Mouse (Mus musculus) kidney, adult 2 months (tissue): ENCODE data around the gene Rcan3. TPM values are rescaled to one million over a fixed set of nuclear protein-coding genes. Genes with fewer than 3 reads are reported as not detected.

Experiments
- DNase-seq: peaks from one replicate; pipeline ENCODE4 v3.0.0; 2021
- H3K27ac ChIP-seq: fragments of 200-500 bp; 2 replicates; pipeline ENCODE4 v1.5.1; 2012; ENCODE audit warnings: low read depth, low read length, control low read depth, inconsistent platforms; ENCODE audit not compliant: insufficient read depth
- H3K27me3 ChIP-seq: fragments of 200-500 bp; replicated peaks from 2 replicates; pipeline ENCODE4 v1.6.1; 2012; ENCODE audit warnings: mild to moderate bottlenecking, moderate library complexity, low read length, inconsistent platforms; ENCODE audit not compliant: control insufficient read depth, insufficient read depth
- H3K36me3 ChIP-seq: fragments of 200-500 bp; 2 replicates; pipeline ENCODE4 v1.6.1; 2012; ENCODE audit warnings: mild to moderate bottlenecking, moderate library complexity, low read length, inconsistent platforms; ENCODE audit not compliant: control insufficient read depth, insufficient read depth
- H3K4me1 ChIP-seq: fragments of 200-500 bp; 2 replicates; pipeline ENCODE4 v1.6.1; 2011; ENCODE audit warnings: low read length; ENCODE audit not compliant: control insufficient read depth, insufficient read depth
- H3K4me3 ChIP-seq: fragments of 200-500 bp; 2 replicates; pipeline ENCODE4 v1.5.1; 2011; ENCODE audit warnings: mild to moderate bottlenecking, low read depth, low read length, control low read depth; ENCODE audit not compliant: insufficient read depth
- CTCF ChIP-seq: fragments of 200-500 bp; conservative IDR thresholded peaks from 2 replicates; pipeline ENCODE4 v1.5.1; 2011; ENCODE audit warnings: low read depth, mild to moderate bottlenecking, control low read depth, low read length, moderate library complexity, mixed read lengths; ENCODE audit not compliant: insufficient read depth, insufficient read length
- POLR2A ChIP-seq: fragments of 200-500 bp; IDR thresholded peaks from one replicate; pipeline ENCODE4 v1.6.1; 2011; ENCODE audit warnings: low read depth, low read length, control low read depth
- WGBS: fragments of 180-500 bp; shearing (Covaris S2); methylation state at CpG from one replicate; pipeline ENCODE4 v1.1.7; 2018; 5-methylcytosine and 5-hydroxymethylcytosine counted together
- polyA plus RNA-seq: library from polyadenylated mRNA; depleted of rRNA; stranded (reverse); fragments of >200 nt; gene quantifications from 2 replicates; pipeline ENCODE4 v1.2.3, GENCODE M21; 2012

Gene Rcan3
- polyA plus RNA-seq, 1 experiment: 13.4 TPM

GRCm38 (mm10) chr4:135429990-135430760 is 3.5 kb downstream of the Rcan3 start:
- no peak for DNase-seq
- 0 out of 2 replicates have a peak, but pooled peaks cover 4% of the 10 kb centered on the region for H3K4me1 ChIP-seq
- no peaks in the 10 kb centered on the region for H3K36me3 ChIP-seq
- H3K27ac ChIP-seq: no peak overlapping the region
- 83% methylated on average over 8 of the region's 8 CpGs for WGBS
- no peak overlapping the region for H3K4me3 ChIP-seq
- TF ChIP-seq CTCF (no peak), POLR2A (no peak)
- no peaks in the 10 kb centered on the region for H3K27me3 ChIP-seq

GRCm38 (mm10) chr4:135429383-135429782 is 4.3 kb downstream of the Rcan3 start:
- no peaks in the 10 kb centered on the region for H3K27me3 ChIP-seq
- no peaks in the 10 kb centered on the region for H3K36me3 ChIP-seq
- H3K27ac ChIP-seq: no peak overlapping the region
- no peak overlapping the region for H3K4me3 ChIP-seq
- WGBS: 66% methylated on average over 4 of the region's 4 CpGs
- no peak for DNase-seq
- 0 out of 2 replicates have a peak, but pooled peaks cover under 1% of the 10 kb centered on the region for H3K4me1 ChIP-seq
- TF ChIP-seq CTCF (no peak), POLR2A (no peak)

GRCm38 (mm10) chr4:135426587-135426986 is 7.1 kb downstream of the Rcan3 start:
- Histone ChIP-seq H3K36me3 (no peaks in the 10 kb centered on the region), H3K4me1 (no peaks in the 10 kb centered on the region), H3K27ac (no peak overlapping the region), H3K27me3 (no peaks in the 10 kb centered on the region), H3K4me3 (no peak overlapping the region)
- DNase-seq: no peak
- no peak for TF ChIP-seq POLR2A
- no peak for TF ChIP-seq CTCF
- WGBS: 93% methylated on average over 7 of the region's 7 CpGs

GRCm38 (mm10) chr4:135425625-135426024 is 8.0 kb downstream of the Rcan3 start:
- Histone ChIP-seq H3K4me3 (no peak overlapping the region), H3K36me3 (no peaks in the 10 kb centered on the region), H3K27me3 (no peaks in the 10 kb centered on the region), H3K4me1 (no peaks in the 10 kb centered on the region), H3K27ac (no peak overlapping the region)
- 86% methylated on average over 9 of the region's 9 CpGs for WGBS
- no peak for DNase-seq
- TF ChIP-seq CTCF (no peak), POLR2A (no peak)

- no peaks in the 10 kb centered on the region for H3K36me3 ChIP-seq
- TF ChIP-seq POLR2A (no peak), CTCF (no peak)
- H3K4me3 ChIP-seq: no peak overlapping the region
- WGBS: 91% methylated on average over 13 of the region's 13 CpGs
- no peak for DNase-seq
- no peaks in the 10 kb centered on the region for H3K4me1 ChIP-seq
- H3K27ac ChIP-seq: no peak overlapping the region
- no peaks in the 10 kb centered on the region for H3K27me3 ChIP-seq
These were observed 12.7 kb downstream of the Rcan3 start for GRCm38 (mm10) chr4:135420961-135421360.

GRCm38 (mm10) chr4:135420416-135420815 is 13.2 kb downstream of the Rcan3 start:
- no peak for TF ChIP-seq POLR2A
- TF ChIP-seq CTCF: no peak
- no peak overlapping the region for H3K27ac ChIP-seq
- H3K4me1 ChIP-seq: no peaks in the 10 kb centered on the region
- no peaks in the 10 kb centered on the region for H3K27me3 ChIP-seq
- DNase-seq: no peak
- H3K36me3 ChIP-seq: no peaks in the 10 kb centered on the region
- H3K4me3 ChIP-seq: no peak overlapping the region
- WGBS: 87% methylated on average over 11 of the region's 11 CpGs

GRCm38 (mm10) chr4:135419996-135420395 is 13.7 kb downstream of the Rcan3 start:
- H3K4me1 ChIP-seq: no peaks in the 10 kb centered on the region

More at GRCm38 (mm10) chr4:135419996-135420395, 13.7 kb downstream of the Rcan3 start:
- 80% methylated on average over 21 of the region's 21 CpGs for WGBS
- no peaks in the 10 kb centered on the region for H3K27me3 ChIP-seq
- no peak for TF ChIP-seq CTCF
- TF ChIP-seq POLR2A: no peak
- DNase-seq: no peak
- no peaks in the 10 kb centered on the region for H3K36me3 ChIP-seq
- H3K4me3 ChIP-seq: no peak overlapping the region
- no peak overlapping the region for H3K27ac ChIP-seq
